Mouse (Mus musculus) CH12.LX (cell line): Measurements from ENCODE around the gene Azi2.

Experiments used
- EP300 ChIP-seq: IDR thresholded peaks from 2 replicates; pipeline ENCODE4 v1.6.1; 2011; ENCODE audit warnings: low read length, improper control_type of control experiment
- HCFC1 ChIP-seq: IDR thresholded peaks from 2 replicates; pipeline ENCODE4 v1.6.1; 2012; ENCODE audit warnings: low read depth, mild to moderate bottlenecking, inconsistent platforms, low read length, improper control_type of control experiment
- ZC3H11A ChIP-seq: IDR thresholded peaks from 2 replicates; pipeline ENCODE4 v1.6.1; 2012; ENCODE audit warnings: low read depth, mild to moderate bottlenecking, inconsistent platforms, low read length, improper control_type of control experiment
- ZNF384 ChIP-seq: IDR thresholded peaks from 2 replicates; pipeline ENCODE4 v1.6.1; 2012; ENCODE audit warnings: low read depth, low read length, improper control_type of control experiment, inconsistent platforms

DNA sequence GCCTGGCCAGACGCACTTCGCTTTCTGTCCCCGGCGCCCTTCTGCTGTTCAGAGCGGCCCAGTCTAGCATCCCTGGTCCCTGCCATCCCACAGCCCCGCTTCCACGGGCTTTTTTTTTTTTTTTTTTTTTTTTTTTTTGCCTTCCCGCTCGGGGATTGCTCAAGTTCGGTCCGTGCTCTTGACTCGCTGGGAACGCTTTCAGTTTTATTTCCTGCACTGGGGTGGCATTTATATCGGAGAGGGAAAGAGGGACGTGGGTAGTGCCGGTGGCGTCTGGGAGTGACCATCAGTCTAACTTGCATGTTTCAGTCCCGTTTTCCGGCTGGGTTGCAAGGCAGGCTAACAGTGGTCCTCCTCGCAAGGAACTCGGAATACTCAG lies 712 bp downstream of the Azi2 start:
- TF ChIP-seq HCFC1 = no peak
- TF ChIP-seq ZC3H11A = no peak
- peak; percentile 73 for TF ChIP-seq ZNF384
- no peak for TF ChIP-seq EP300
